Mouse (Mus musculus) small intestine, adult 2 months (tissue): ENCODE measurements around the gene Tuba1a.

Experiments used
- CTCF ChIP-seq: fragments of 200-500 bp; IDR thresholded peaks from 2 replicates; pipeline ENCODE4 v1.5.1; 2012; ENCODE audit warnings: low read depth, mild to moderate bottlenecking, control low read depth, inconsistent platforms, low read length, moderate library complexity, mixed read lengths; ENCODE audit not compliant: insufficient replicate concordance, insufficient read length; ENCODE audit errors: extremely low read depth
- POLR2A ChIP-seq: fragments of 200-500 bp; IDR thresholded peaks from 2 replicates; pipeline ENCODE4 v1.6.1; 2012; ENCODE audit warnings: low read depth, mild to moderate bottlenecking, control low read depth, inconsistent platforms, low read length, moderate library complexity

GRCm38 (mm10) chr15:98994957-98995520 lies 41.5 kb upstream of the Tuba1a start:
- no peak for TF ChIP-seq POLR2A
- TF ChIP-seq CTCF = no peak
